Mouse (Mus musculus): ENCODE results near the gene Rad9a.

GRCm38 (mm10) chr19:4228891-4229290, 27.4 kb upstream of the Rad9a start:
- TF ChIP-seq CTCF (IDR thresholded peaks at IDR 0.05; ENCODE audit: low read depth, low read length) (no peak), POLR2A (IDR thresholded peaks at IDR 0.05; ENCODE audit: borderline replicate concordance, low read depth, low read length) (no peak)

All from bone marrow macrophage, adult 2 months (primary cell).